Mouse (Mus musculus) myocyte (in vitro differentiated cells): Measurements from ENCODE around the gene Dhrs3. TPM values are rescaled to one million over a fixed set of nuclear protein-coding genes. Genes with fewer than 3 reads are reported as not detected.

Experiments
- H3K27me3 ChIP-seq: one replicate; pipeline ENCODE4 v1.6.1; 2011; ENCODE audit not compliant: control insufficient read depth, insufficient read depth, insufficient read length
- H3K36me3 ChIP-seq: one replicate; pipeline ENCODE4 v1.6.1; 2011; ENCODE audit not compliant: control insufficient read depth, insufficient read depth
- H3K4me2 ChIP-seq: one replicate; pipeline ENCODE4 v1.6.1; 2011; ENCODE audit warnings: low read depth, control low read depth
- H3K4me3 ChIP-seq: one replicate; pipeline ENCODE4 v1.5.1; 2011; ENCODE audit warnings: mild to moderate bottlenecking, control low read depth, moderate library complexity
- H3K79me2 ChIP-seq: one replicate; pipeline ENCODE4 v1.6.1; 2011; ENCODE audit not compliant: control insufficient read depth, insufficient read depth
- H3ac ChIP-seq: one replicate; pipeline ENCODE4 v1.6.1; 2011; ENCODE audit not compliant: control insufficient read depth, insufficient read length
- CEBPB ChIP-seq: IDR thresholded peaks from 2 replicates; pipeline ENCODE4 v1.6.1; 2011; ENCODE audit warnings: mild to moderate bottlenecking, moderate library complexity; ENCODE audit not compliant: poor library complexity, insufficient read depth, severe bottlenecking
- E2F4 ChIP-seq: IDR thresholded peaks from one replicate; pipeline ENCODE4 v1.6.1; 2011; ENCODE audit warnings: mild to moderate bottlenecking, control low read depth, moderate library complexity; ENCODE audit not compliant: insufficient read depth
- MAX ChIP-seq: IDR thresholded peaks from one replicate; pipeline ENCODE4 v1.6.1; 2011; ENCODE audit warnings: low read depth, mild to moderate bottlenecking, control low read depth
- MYOD1 ChIP-seq, 3 experiments: IDR thresholded peaks; one replicate each; pipeline ENCODE4 v1.6.1; 2011; ENCODE audit warnings: control low read depth in 2 of 3, low read depth in 2 of 3, mild to moderate bottlenecking in 2 of 3, moderate library complexity in 1 of 3; ENCODE audit not compliant: insufficient read length in 2 of 3, control insufficient read depth in 1 of 3
- MYOG ChIP-seq, 3 experiments: IDR thresholded peaks; one replicate each; pipeline ENCODE4 v1.6.1; 2011; ENCODE audit warnings: control low read depth in 2 of 3, low read depth in 2 of 3, mild to moderate bottlenecking in 2 of 3; ENCODE audit not compliant: insufficient read length in 2 of 3, control insufficient read depth in 1 of 3, insufficient read depth in 1 of 3
- POLR2A ChIP-seq: IDR thresholded peaks from one replicate; pipeline ENCODE4 v1.6.1; 2011; ENCODE audit warnings: low read depth, mild to moderate bottlenecking, control low read depth, moderate library complexity; ENCODE audit not compliant: insufficient read length
- POLR2AphosphoS2 ChIP-seq: IDR thresholded peaks from one replicate; pipeline ENCODE4 v1.6.1; 2011; ENCODE audit warnings: low read depth, control low read depth; ENCODE audit not compliant: insufficient read length
- REST ChIP-seq: IDR thresholded peaks from one replicate; pipeline ENCODE4 v1.6.1; 2011; ENCODE audit warnings: mild to moderate bottlenecking, control low read depth, moderate library complexity; ENCODE audit not compliant: insufficient read depth, insufficient read length
- SRF ChIP-seq: IDR thresholded peaks from one replicate; pipeline ENCODE4 v1.6.1; 2011; ENCODE audit warnings: low read depth; ENCODE audit not compliant: control insufficient read depth, insufficient read length
- TCF12 ChIP-seq: IDR thresholded peaks from one replicate; pipeline ENCODE4 v1.6.1; 2011; ENCODE audit warnings: mild to moderate bottlenecking, control low read depth; ENCODE audit not compliant: poor library complexity, insufficient read depth, severe bottlenecking
- TCF3 ChIP-seq: IDR thresholded peaks from one replicate; pipeline ENCODE4 v1.6.1; 2011; ENCODE audit warnings: low read depth, control low read depth; ENCODE audit not compliant: insufficient read length
- USF1 ChIP-seq: IDR thresholded peaks from one replicate; pipeline ENCODE4 v1.6.1; 2011; ENCODE audit warnings: low read depth, mild to moderate bottlenecking, control low read depth, moderate library complexity
- polyA plus RNA-seq: library from polyadenylated mRNA; unstranded; fragments of >200 nt; fragmentation: generic; extraction: Trizol; gene quantifications from one replicate; pipeline ENCODE4 v1.2.1, GENCODE M21; 2012; ENCODE audit warnings: missing spikeins

Dhrs3 gene
- polyA plus RNA-seq, 1 experiment = 5.5 TPM

DNA sequence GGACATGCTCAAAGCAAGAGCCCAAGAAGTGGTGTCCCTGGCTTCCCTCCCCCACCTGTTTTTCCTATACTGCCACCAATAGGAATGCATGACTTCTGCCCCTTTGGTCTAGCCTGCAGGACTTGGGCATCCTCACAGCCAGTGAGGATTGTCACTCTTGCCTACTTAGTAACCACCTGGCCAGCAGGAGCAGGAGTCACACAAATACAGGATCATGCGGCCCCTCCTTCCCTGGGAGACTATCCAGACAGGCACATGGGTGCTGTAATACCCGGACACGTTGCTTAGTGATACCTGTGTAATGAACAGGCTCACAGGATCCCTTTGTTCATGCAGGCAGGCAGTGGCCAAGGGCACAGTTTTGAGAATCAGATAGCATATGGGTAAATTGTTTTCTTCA lies 17.7 kb downstream of the Dhrs3 start:
- Histone ChIP-seq H3K4me3 (no peak overlapping the region), H3K27me3 (no peaks in the 10 kb centered on the region), H3K79me2 (no peaks in the 10 kb centered on the region), H3K36me3 (no peaks in the 10 kb centered on the region), H3ac (no peak overlapping the region), H3K4me2 (no peak overlapping the region)
- TF ChIP-seq CEBPB = no peak
- no peak for TF ChIP-seq TCF12
- no peak for TF ChIP-seq MYOG (IDR thresholded peaks at IDR 0.05; ENCODE audit: control insufficient read depth in 1 of 3, insufficient read depth in 1 of 3, insufficient read length in 2 of 3, low read depth in 2 of 3)
- TF ChIP-seq SRF = no peak
- no peak for TF ChIP-seq REST
- no peak for TF ChIP-seq TCF3
- TF ChIP-seq MAX = no peak
- TF ChIP-seq USF1 = no peak
- TF ChIP-seq POLR2A = no peak
- TF ChIP-seq E2F4 = no peak

DNA sequence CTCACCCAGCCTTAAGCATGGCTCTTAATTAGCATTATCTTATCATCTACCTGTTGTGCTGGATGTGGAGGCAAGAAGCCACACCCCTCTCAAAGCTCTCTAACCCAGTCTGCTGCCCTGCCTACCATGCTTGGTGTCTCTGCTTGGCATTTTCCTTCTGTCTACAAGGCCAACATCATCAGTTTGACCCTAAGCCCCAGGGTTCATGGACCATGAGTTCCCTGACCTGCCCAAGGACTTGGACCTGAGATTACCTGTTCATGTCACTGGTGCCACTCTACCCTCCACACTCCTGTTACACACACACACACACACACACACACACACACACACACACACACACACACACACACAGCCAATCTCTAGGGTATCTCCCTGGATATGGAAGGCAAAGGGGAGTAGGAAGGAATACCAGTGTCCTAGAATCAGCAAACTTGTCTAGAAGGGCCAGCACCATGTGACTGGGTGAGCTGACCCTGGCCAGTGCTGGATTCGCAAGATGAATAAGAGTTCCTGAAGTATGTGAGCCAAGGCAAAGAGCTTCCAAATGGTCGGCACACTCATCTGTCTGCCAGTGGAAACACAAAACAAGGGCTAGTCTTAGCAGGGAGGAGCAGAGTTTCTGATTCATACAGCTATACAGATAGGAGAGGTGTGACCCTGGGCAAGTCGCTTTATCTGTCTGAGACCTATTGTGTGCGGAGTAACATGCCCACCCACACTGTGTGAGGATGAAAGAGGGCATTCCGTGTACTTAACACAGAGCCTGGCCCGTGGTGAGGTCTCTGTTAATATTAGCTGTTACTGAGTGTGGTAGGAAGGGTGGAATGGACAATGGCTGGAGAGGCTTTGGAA lies 20.9 kb downstream of the Dhrs3 start:
- no peaks in the 10 kb centered on the region for H3K79me2 ChIP-seq
- peak overlapping the region; percentile 32 for H3K4me2 ChIP-seq
- TF ChIP-seq E2F4 (no peak), USF1 (peak; percentile 42)
- no peaks in the 10 kb centered on the region for H3K27me3 ChIP-seq
- H3ac ChIP-seq = no peak overlapping the region
- no peak overlapping the region for H3K4me3 ChIP-seq
- H3K36me3 ChIP-seq = no peaks in the 10 kb centered on the region

DNA sequence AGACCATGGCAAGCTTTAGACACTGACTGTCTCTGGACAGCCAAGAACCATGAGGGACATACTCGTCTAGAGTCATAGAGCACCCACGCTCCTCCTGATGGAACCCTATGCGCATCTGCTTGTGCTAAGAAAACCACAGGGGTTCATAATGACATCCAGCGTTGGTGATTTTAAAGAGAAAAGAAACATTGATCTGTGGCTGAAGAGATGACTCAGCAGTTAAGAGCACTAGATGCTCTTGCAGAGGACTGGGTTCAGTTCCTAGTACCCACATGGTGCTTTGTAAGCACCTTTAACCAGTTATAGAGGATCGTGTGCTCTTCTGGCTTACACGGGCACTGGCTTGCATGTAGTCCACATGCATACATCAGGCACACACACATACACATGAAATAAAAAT lies 23.9 kb downstream of the Dhrs3 start:
- Histone ChIP-seq H3ac (no peak overlapping the region), H3K36me3 (no peaks in the 10 kb centered on the region), H3K27me3 (no peaks in the 10 kb centered on the region), H3K4me2 (no peak overlapping the region), H3K79me2 (no peaks in the 10 kb centered on the region), H3K4me3 (no peak overlapping the region)
- no peak for TF ChIP-seq E2F4
- no peak for TF ChIP-seq MYOD1 (IDR thresholded peaks at IDR 0.05; ENCODE audit: control insufficient read depth in 1 of 3, insufficient read length in 2 of 3, low read depth in 2 of 3)
- no peak for TF ChIP-seq MYOG (IDR thresholded peaks at IDR 0.05; ENCODE audit: control insufficient read depth in 1 of 3, insufficient read depth in 1 of 3, insufficient read length in 2 of 3, low read depth in 2 of 3)
- TF ChIP-seq POLR2AphosphoS2 = no peak
- no peak for TF ChIP-seq REST
- no peak for TF ChIP-seq POLR2A
- no peak for TF ChIP-seq MAX
- TF ChIP-seq CEBPB = no peak

DNA sequence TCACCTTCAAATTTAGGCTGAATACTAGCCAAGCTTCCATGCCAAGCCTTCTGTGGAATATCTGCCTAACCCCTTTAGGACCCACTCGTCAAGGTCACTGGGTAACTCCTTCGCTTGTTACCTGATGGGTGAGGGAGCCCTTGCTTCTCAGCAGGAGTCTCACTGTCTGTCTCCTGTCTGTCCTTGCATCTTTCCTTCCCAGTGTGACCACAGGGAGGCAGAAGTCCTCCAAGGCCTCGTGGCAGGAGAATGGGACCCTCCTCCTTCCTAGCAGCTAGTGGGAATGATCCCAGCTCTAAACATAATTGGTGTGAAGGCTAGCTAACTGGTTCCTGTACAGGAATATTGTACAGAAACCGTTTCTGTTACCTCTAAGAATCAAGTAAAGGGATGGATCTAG lies 24.5 kb downstream of the Dhrs3 start:
- no peak overlapping the region for H3ac ChIP-seq
- TF ChIP-seq MYOD1 (IDR thresholded peaks at IDR 0.05; ENCODE audit: control insufficient read depth in 1 of 3, insufficient read length in 2 of 3, low read depth in 2 of 3) (no peak), POLR2AphosphoS2 (no peak), REST (no peak), MAX (no peak), SRF (no peak), TCF12 (no peak), USF1 (no peak), TCF3 (no peak), CEBPB (no peak), E2F4 (no peak), POLR2A (no peak)

DNA sequence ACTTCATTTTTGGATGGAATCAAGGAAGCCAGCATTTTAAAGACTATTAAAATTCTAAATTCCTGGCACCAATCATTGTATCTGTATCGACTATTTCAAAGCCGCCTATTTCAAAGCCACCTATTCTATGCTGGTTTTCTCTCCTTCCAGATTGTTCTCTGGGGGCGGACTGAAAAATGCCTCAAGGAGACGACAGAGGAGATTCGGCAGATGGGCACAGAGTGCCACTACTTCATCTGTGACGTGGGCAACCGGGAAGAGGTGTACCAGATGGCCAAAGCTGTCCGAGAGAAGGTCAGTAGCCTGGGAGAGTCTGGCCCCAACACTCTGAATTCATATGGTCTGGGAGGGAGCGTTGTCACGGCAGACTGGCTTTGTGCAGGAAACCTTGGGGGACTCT lies 25.9 kb downstream of the Dhrs3 start:
- TF ChIP-seq SRF (no peak), MYOG (IDR thresholded peaks at IDR 0.05; ENCODE audit: control insufficient read depth in 1 of 3, insufficient read depth in 1 of 3, insufficient read length in 2 of 3, low read depth in 2 of 3) (no peak), REST (no peak)
- Histone ChIP-seq H3K4me3 (no peak overlapping the region), H3K4me2 (no peak overlapping the region), H3K27me3 (no peaks in the 10 kb centered on the region), H3K79me2 (no peaks in the 10 kb centered on the region), H3K36me3 (no peaks in the 10 kb centered on the region), H3ac (no peak overlapping the region)

More for the DNA sequence above, 24.5 kb downstream of the Dhrs3 start:
- H3K4me3 ChIP-seq = no peak overlapping the region
- H3K27me3 ChIP-seq = no peaks in the 10 kb centered on the region
- H3K79me2 ChIP-seq = no peaks in the 10 kb centered on the region
- no peak overlapping the region for H3K4me2 ChIP-seq
- no peaks in the 10 kb centered on the region for H3K36me3 ChIP-seq
